Mouse (Mus musculus) neural tube, embryonic 12.5 days (tissue): ENCODE data around the gene Pdcd6ip. TPM values are rescaled to one million over a fixed set of nuclear protein-coding genes. Genes with fewer than 3 reads are reported as not detected.

Source experiments
- polyA plus RNA-seq: library from polyadenylated mRNA; unstranded; fragments of >200 nt; fragmentation: Nextera tagmentation; extraction: Ambion mirVana; gene quantifications from 2 replicates; pipeline ENCODE4 v1.2.1, GENCODE M21; 2016

The Pdcd6ip gene
- polyA plus RNA-seq, 1 experiment from 2014 or later, result 54.7 TPM

Other genes with a start within 250 kb of the Pdcd6ip start
- gene Clasp2, start 33.2 kb upstream of the Pdcd6ip start, polyA plus RNA-seq, result 82.7 and 83.4 TPM in 2 replicates
- gene Ubp1, start 222.7 kb upstream of the Pdcd6ip start, polyA plus RNA-seq, result 49.3 and 52.0 TPM in 2 replicates